Mouse (Mus musculus) ES-E14 (cell line): ENCODE results near the gene Cisd1. TPM values are rescaled to one million over a fixed set of nuclear protein-coding genes. Genes with fewer than 3 reads are reported as not detected.
A peak's percentile ranks its signal among the peaks of the same experiment; 100 is the strongest.

Experiments
- DNase-seq: peaks from one replicate; pipeline ENCODE4 v3.0.0-alpha.2; 2013; ENCODE audit warnings: low read depth, low spot score
- H3K27ac ChIP-seq: 2 replicates; pipeline ENCODE4 v1.5.1; 2012; ENCODE audit warnings: low read depth, mild to moderate bottlenecking, low read length, moderate library complexity, mixed read lengths; ENCODE audit not compliant: poor library complexity, insufficient read depth, severe bottlenecking
- H3K36me3 ChIP-seq: 2 replicates; pipeline ENCODE4 v1.6.1; 2012; ENCODE audit warnings: mild to moderate bottlenecking, low read length, moderate library complexity, mixed read lengths; ENCODE audit not compliant: control insufficient read depth, poor library complexity, insufficient read depth, severe bottlenecking
- H3K4me1 ChIP-seq, 2 experiments: fragments of 150-350 bp in 1 of 2; sonication (generic) in 1 of 2; 2 replicates each; pipeline ENCODE4 v1.6.1; 2012; ENCODE audit warnings: low read length in 2 of 2, mild to moderate bottlenecking in 1 of 2, mixed read lengths in 1 of 2; ENCODE audit not compliant: control insufficient read depth in 2 of 2, insufficient read depth in 2 of 2, poor library complexity in 1 of 2
- H3K4me3 ChIP-seq, 2 experiments: fragments of 150-350 bp in 1 of 2; sonication (generic) in 1 of 2; 2 replicates each; pipeline ENCODE4 v1.5.1; 2012; ENCODE audit warnings: low read length in 2 of 2, low read depth in 1 of 2, mild to moderate bottlenecking in 1 of 2, mixed read lengths in 1 of 2; ENCODE audit not compliant: insufficient read depth in 1 of 2, poor library complexity in 1 of 2, severe bottlenecking in 1 of 2
- H3K9ac ChIP-seq: 2 replicates; pipeline ENCODE4 v1.6.1; 2012; ENCODE audit warnings: low read depth, mild to moderate bottlenecking, low read length, mixed read lengths; ENCODE audit not compliant: poor library complexity, insufficient read depth, severe bottlenecking
- H3K9me3 ChIP-seq: fragments of 150-350 bp; sonication (generic); 2 replicates; pipeline ENCODE4 v1.6.1; 2012; ENCODE audit warnings: low read depth, mild to moderate bottlenecking, low read length; ENCODE audit not compliant: control insufficient read depth, insufficient read depth
- CHD2 ChIP-seq: IDR thresholded peaks from 2 replicates; pipeline ENCODE4 v1.6.1; 2014; ENCODE audit warnings: mild to moderate bottlenecking, low read depth, low read length, inconsistent platforms
- HCFC1 ChIP-seq: IDR thresholded peaks from 2 replicates; pipeline ENCODE4 v1.6.1; 2012; ENCODE audit warnings: low read length, inconsistent platforms, borderline replicate concordance; ENCODE audit not compliant: insufficient read depth
- MAFK ChIP-seq: IDR thresholded peaks from 2 replicates; pipeline ENCODE4 v1.6.1; 2014; ENCODE audit warnings: mild to moderate bottlenecking, low read depth, low read length, inconsistent platforms; ENCODE audit not compliant: insufficient read depth
- ZC3H11A ChIP-seq: IDR thresholded peaks from 2 replicates; pipeline ENCODE4 v1.6.1; 2012; ENCODE audit warnings: low read depth, mild to moderate bottlenecking, inconsistent platforms, low read length, borderline replicate concordance
- ZNF384 ChIP-seq: IDR thresholded peaks from 2 replicates; pipeline ENCODE4 v1.6.1; 2012; ENCODE audit warnings: low read depth, low read length, inconsistent platforms
- in situ Hi-C, 2 experiments: fragments of 600-800 bp; cut with MboI; formaldehyde crosslinking; loops; one replicate each; pipeline ENCODE4 v1.15.1; 2025; ENCODE audit warnings: low sequenced_read_pairs in 2 of 2, inconsistent platforms in 1 of 2; ENCODE audit not compliant: unreplicated experiment in 2 of 2
- total RNA-seq: library from RNA; depleted of rRNA; stranded (reverse); fragments of 300-350 nt; gene quantifications from 2 replicates; pipeline ENCODE4 v1.2.3, GENCODE M21; 2012

The Cisd1 gene
- total RNA-seq, 1 experiment = 158 TPM

- in situ Hi-C loops = no loop called here
- Histone ChIP-seq H3K36me3 (peaks cover 4% of the 10 kb centered on the region; the same call in 1 of the 2 replicates), H3K4me3 (no peak overlapping the region), H3K4me1 (peaks cover 0 to 17% of the 10 kb centered on the region in 2 experiments; a peak in 3 of 4 replicates), H3K9me3 (no peaks in the 10 kb centered on the region), H3K27ac (no peak overlapping the region), H3K9ac (no peak overlapping the region)
- DNase-seq = no peak
- TF ChIP-seq MAFK (no peak), ZC3H11A (no peak), HCFC1 (no peak), CHD2 (no peak), ZNF384 (no peak)
These were observed 3.5 kb downstream of the Cisd1 start for GRCm38 (mm10) chr10:71341290-71341689.

GRCm38 (mm10) chr10:71340195-71340594 is 4.6 kb downstream of the Cisd1 start:
- Histone ChIP-seq H3K27ac (no peak overlapping the region), H3K4me1 (peaks cover 0 to 17% of the 10 kb centered on the region in 2 experiments; a peak in 3 of 4 replicates), H3K9ac (no peak overlapping the region), H3K36me3 (peaks cover 14% of the 10 kb centered on the region), H3K4me3 (no peak overlapping the region), H3K9me3 (no peaks in the 10 kb centered on the region)
- TF ChIP-seq HCFC1 = no peak
- TF ChIP-seq CHD2 = no peak
- TF ChIP-seq MAFK = no peak
- no peak for TF ChIP-seq ZC3H11A
- TF ChIP-seq ZNF384 = no peak
- in situ Hi-C loops = no loop called here
- DNase-seq = no peak

GRCm38 (mm10) chr10:71339463-71339862 is 5.3 kb downstream of the Cisd1 start:
- peaks cover 0 to 17% of the 10 kb centered on the region in 2 experiments; a peak in 3 of 4 replicates for H3K4me1 ChIP-seq
- DNase-seq = no peak
- no peaks in the 10 kb centered on the region for H3K9me3 ChIP-seq
- no peak for TF ChIP-seq MAFK
- H3K4me3 ChIP-seq = peak overlapping the region in 1 of 2 experiments; percentile 9; a peak in 1 of 4 replicates
- peak overlapping the region; percentile 34; the same call in 1 of the 2 replicates for H3K9ac ChIP-seq
- no peak overlapping the region for H3K27ac ChIP-seq
- in situ Hi-C loops = no loop called here
- peaks cover 19% of the 10 kb centered on the region for H3K36me3 ChIP-seq

GRCm38 (mm10) chr10:71338156-71338905 is 6.4 kb downstream of the Cisd1 start:
- in situ Hi-C loops = no loop called here
- TF ChIP-seq MAFK = no peak
- no peak for TF ChIP-seq HCFC1
- no peak for TF ChIP-seq CHD2
- no peak for TF ChIP-seq ZC3H11A
- H3K27ac ChIP-seq = no peak overlapping the region
- no peak overlapping the region for H3K9ac ChIP-seq
- no peaks in the 10 kb centered on the region for H3K9me3 ChIP-seq
- H3K4me3 ChIP-seq = no peak overlapping the region
- peaks cover 29% of the 10 kb centered on the region for H3K36me3 ChIP-seq
- peaks cover 0 to 17% of the 10 kb centered on the region in 2 experiments; a peak in 3 of 4 replicates for H3K4me1 ChIP-seq
- no peak for DNase-seq
